18 mouse cellular contexts compared by ENCODE assay signal in the genomic region with DNA sequence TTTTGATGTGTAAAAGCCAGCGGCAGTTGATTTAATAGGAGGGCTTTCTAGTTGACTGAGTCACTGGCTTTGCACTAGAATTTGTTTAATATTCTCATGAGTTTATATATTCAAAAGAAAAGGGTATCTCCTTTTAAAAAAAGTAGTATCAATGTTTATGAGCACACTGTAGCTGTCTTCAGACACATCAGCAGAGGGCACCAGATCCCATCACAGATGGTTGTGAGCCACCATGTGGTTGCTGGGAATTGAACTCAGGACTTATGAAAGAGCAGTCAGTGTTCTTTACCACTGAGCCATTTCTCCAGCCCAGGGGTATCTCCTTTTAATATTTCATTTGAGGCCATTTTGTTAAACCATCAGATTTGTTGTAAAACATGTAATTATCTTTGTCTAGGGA. TPM values are rescaled to one million over a fixed set of nuclear protein-coding genes. Genes with fewer than 3 reads are reported as not detected.
"Had no signal": no experiment of that assay in that cellular context is flagged by ENCODE, and none has a peak within 500 bp of the region (broad histone marks: within the 10 kb centered on the region; RNA-seq: fewer than 3 reads in every experiment).

No protein-coding gene starts in this region.

- H3K4me2 ChIP-seq: intestine, embryonic 15.5 days; limb, embryonic 15.5 days; liver, embryonic 12.5 days; lung, embryonic 14.5 days; midbrain, embryonic 12.5 days; neural tube, embryonic 12.5 days had no signal

- H3K27ac ChIP-seq: intestine, embryonic 15.5 days; limb, embryonic 15.5 days; liver, embryonic 12.5 days; macrophage; midbrain, embryonic 12.5 days; neural tube, embryonic 12.5 days had no signal

- H3K27me3 ChIP-seq: intestine, embryonic 15.5 days; limb, embryonic 15.5 days; liver, embryonic 12.5 days; megakaryocyte, embryonic 14.5 days; midbrain, embryonic 12.5 days; neural tube, embryonic 12.5 days had no signal

- ATAC-seq: intestine, embryonic 15.5 days; liver, embryonic 12.5 days had no signal

- H3K9ac ChIP-seq: intestine, embryonic 15.5 days; limb, embryonic 15.5 days; liver, embryonic 12.5 days; lung, embryonic 14.5 days; midbrain, embryonic 12.5 days; neural tube, embryonic 12.5 days had no signal

- DNase-seq: kidney, adult 8-10 months; kidney, postnatal 25 days; layer of hippocampus, adult 9-11 months; lung, embryonic 14.5 days; lung, postnatal 14 days; thymus, adult 18-20 months; thymus, postnatal 14 days had no signal

- H3K4me3 ChIP-seq: intestine, embryonic 15.5 days; limb, embryonic 15.5 days; liver, embryonic 12.5 days; megakaryocyte, embryonic 14.5 days; midbrain, embryonic 12.5 days; neural tube, embryonic 12.5 days had no signal

- H3K9me3 ChIP-seq: intestine, embryonic 15.5 days; limb, embryonic 15.5 days; liver, embryonic 12.5 days; megakaryocyte, embryonic 14.5 days; midbrain, embryonic 12.5 days; neural tube, embryonic 12.5 days had no signal

RNA-seq across cellular contexts. Expression of a gene that starts 4.7 kb away (rescaled TPM):
- total RNA-seq: monocyte, adult 5-6 weeks; neutrophil, adult 5-6 weeks had no signal
- polyA plus RNA-seq: intestine, embryonic 15.5 days; limb, embryonic 11.5 days; liver, embryonic 12.5 days; liver, embryonic 16.5 days; lung, embryonic 14.5 days; macrophage; midbrain, embryonic 12.5 days had no signal
